Mouse (Mus musculus): ENCODE data around the gene Card10.

Card10 gene

GRCm38 (mm10) chr15:78736181-78736579 is 66.7 kb downstream of the Card10 start:
- DNase-seq (ENCODE audit: low read depth, low spot score): no peak

GRCm38 (mm10) chr15:78735431-78736180 is 67.2 kb downstream of the Card10 start:
- no peak for DNase-seq (ENCODE audit: low read depth, low spot score)

- no peak for DNase-seq (ENCODE audit: low read depth, low spot score)
Observed at GRCm38 (mm10) chr15:78731830-78732229, 71.0 kb downstream of the Card10 start.

- DNase-seq (ENCODE audit: low read depth, low spot score): no peak
Observed at GRCm38 (mm10) chr15:78730315-78731049, 72.4 kb downstream of the Card10 start.

GRCm38 (mm10) chr15:78726697-78727096 is 76.1 kb downstream of the Card10 start:
- DNase-seq (ENCODE audit: low read depth, low spot score): no peak

Measured in forelimb bud, embryonic 11.5 days (tissue).